Mouse (Mus musculus): ENCODE data around the gene Eif4g1. TPM values are rescaled to one million over a fixed set of nuclear protein-coding genes. Genes with fewer than 3 reads are reported as not detected.

The Eif4g1 gene
- polyA plus RNA-seq, 1 experiment from 2014 or later: 153 TPM

DNA sequence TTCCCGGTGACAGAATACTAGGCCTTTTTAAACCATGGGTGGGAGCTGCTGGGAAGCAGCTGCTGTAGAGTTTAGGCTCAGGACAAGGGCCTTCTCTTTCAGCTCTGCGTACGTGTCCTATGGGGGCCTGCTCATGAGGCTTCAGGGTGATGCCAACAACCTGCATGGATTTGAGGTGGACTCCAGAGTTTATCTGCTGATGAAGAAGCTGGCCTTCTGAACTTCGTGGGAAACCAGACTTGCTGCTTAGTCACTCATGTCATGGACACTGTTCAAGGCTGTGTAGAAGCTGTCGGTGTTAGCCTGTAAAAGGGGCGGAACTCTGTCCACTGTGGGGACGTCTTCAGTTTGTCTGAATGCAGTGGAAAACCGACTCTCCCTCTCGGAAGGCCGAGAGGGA is 53.7 kb downstream of the Eif4g1 start:
- H3K4me3 ChIP-seq (ENCODE audit: low read depth, low read length): no peak overlapping the region
- H3K27me3 ChIP-seq (replicated peaks; ENCODE audit: control insufficient read depth, insufficient read depth, low read length): no peaks in the 10 kb centered on the region
- no peak overlapping the region for H3K4me2 ChIP-seq (ENCODE audit: low read depth, low read length)
- H3K4me1 ChIP-seq (ENCODE audit: control insufficient read depth, insufficient read depth, low read length): peaks cover 3% of the 10 kb centered on the region; the same call in 1 of the 2 replicates
- 84% methylated on average over 10 of the region's 10 CpGs for WGBS
- no peak overlapping the region for H3K27ac ChIP-seq (replicated peaks; ENCODE audit: low read depth, low read length)
- H3K36me3 ChIP-seq (ENCODE audit: control insufficient read depth, insufficient read depth, low read length): peaks cover 23% of the 10 kb centered on the region
- no peak for ATAC-seq (ENCODE audit: low read depth)
- DNase-seq (ENCODE audit: low spot score): no peak
- H3K9me3 ChIP-seq (ENCODE audit: control insufficient read depth, low read length): no peaks in the 10 kb centered on the region
- no peak overlapping the region for H3K9ac ChIP-seq (ENCODE audit: low read depth, low read length)

DNA sequence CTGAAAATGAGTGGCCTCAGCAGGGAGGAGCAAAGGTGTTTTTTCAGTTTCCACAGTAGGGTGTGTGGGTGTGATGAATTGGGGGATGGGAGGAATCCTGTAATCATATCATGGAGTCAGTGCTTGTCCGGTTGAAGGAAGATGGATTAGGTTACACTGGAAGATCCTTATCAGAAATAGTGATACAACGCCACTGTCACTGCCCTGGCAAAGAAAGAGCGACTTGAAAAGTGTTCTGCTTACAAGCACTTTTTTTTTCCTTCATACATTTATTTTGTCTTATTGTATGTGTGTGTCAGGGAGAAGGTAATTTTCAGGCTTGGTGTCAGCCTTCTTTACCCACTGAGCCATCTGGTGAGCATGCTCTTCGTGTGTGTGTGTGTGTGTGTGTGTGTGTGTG is 54.6 kb downstream of the Eif4g1 start:
- WGBS: 61% methylated on average over 4 of the region's 4 CpGs
- Histone ChIP-seq H3K9me3 (ENCODE audit: control insufficient read depth, low read length) (no peaks in the 10 kb centered on the region), H3K4me2 (ENCODE audit: low read depth, low read length) (no peak overlapping the region), H3K27ac (replicated peaks; ENCODE audit: low read depth, low read length) (no peak overlapping the region), H3K4me3 (ENCODE audit: low read depth, low read length) (no peak overlapping the region), H3K36me3 (ENCODE audit: control insufficient read depth, insufficient read depth, low read length) (peaks cover 23% of the 10 kb centered on the region), H3K4me1 (ENCODE audit: control insufficient read depth, insufficient read depth, low read length) (0 out of 2 replicates have a peak, but pooled peaks cover 3% of the 10 kb centered on the region), H3K9ac (ENCODE audit: low read depth, low read length) (no peak overlapping the region), H3K27me3 (replicated peaks; ENCODE audit: control insufficient read depth, insufficient read depth, low read length) (no peaks in the 10 kb centered on the region)
- DNase-seq (ENCODE audit: low spot score) (no peak), ATAC-seq (ENCODE audit: low read depth) (no peak)

DNA sequence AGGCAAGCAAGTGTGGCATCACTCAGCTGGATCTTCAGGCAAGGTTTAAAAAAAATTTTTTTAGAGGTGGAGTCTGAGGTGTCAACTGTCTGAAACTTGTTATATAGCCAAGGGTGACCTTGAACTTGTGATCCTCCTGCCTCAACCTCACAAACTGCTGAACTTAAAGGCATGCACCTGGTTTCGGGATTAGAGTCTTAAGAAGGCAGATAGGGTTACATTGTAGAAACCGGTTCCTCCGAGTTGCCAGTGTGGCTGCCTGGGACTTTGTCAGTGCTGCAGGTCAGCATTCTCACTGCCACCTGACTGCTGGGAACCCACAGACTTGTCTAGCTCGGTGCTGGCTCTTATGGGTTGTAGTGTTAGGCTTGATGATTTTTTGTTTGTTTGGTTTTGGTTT is 55.1 kb downstream of the Eif4g1 start:
- 29% methylated on average over 4 of the region's 4 CpGs for WGBS
- no peak overlapping the region for H3K9ac ChIP-seq (ENCODE audit: low read depth, low read length)
- DNase-seq (ENCODE audit: low spot score) (peak; percentile 52), ATAC-seq (ENCODE audit: low read depth) (peak; percentile 44; the same call in 1 of the 2 replicates)
- H3K4me3 ChIP-seq (ENCODE audit: low read depth, low read length): no peak overlapping the region
- no peak overlapping the region for H3K4me2 ChIP-seq (ENCODE audit: low read depth, low read length)
- no peak overlapping the region for H3K27ac ChIP-seq (replicated peaks; ENCODE audit: low read depth, low read length)
- H3K9me3 ChIP-seq (ENCODE audit: control insufficient read depth, low read length): no peaks in the 10 kb centered on the region
- H3K27me3 ChIP-seq (replicated peaks; ENCODE audit: control insufficient read depth, insufficient read depth, low read length): no peaks in the 10 kb centered on the region
- H3K4me1 ChIP-seq (ENCODE audit: control insufficient read depth, insufficient read depth, low read length): 0 out of 2 replicates have a peak, but pooled peaks cover 3% of the 10 kb centered on the region
- peaks cover 23% of the 10 kb centered on the region for H3K36me3 ChIP-seq (ENCODE audit: control insufficient read depth, insufficient read depth, low read length)

DNA sequence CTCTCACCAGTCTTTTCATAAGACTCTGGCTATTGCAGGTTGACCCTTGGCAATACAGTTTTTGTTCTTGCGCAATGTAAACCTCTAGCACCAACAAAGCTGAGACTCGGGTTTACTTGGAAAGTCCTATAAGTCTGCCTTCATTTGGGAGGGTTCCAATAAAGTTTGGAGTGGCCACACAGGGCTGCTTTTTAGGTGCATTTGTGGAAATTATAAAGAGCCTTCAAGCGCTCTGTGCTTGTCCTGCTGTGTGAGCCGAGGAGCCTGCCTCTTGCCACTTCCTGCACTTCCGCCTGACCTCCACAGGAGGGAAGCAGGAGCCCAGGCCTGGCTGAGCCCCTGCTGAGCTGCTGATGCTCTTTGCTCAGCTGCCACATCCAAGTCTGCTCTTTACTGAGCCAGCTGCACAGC is 56.2 kb downstream of the Eif4g1 start:
- Histone ChIP-seq H3K4me1 (ENCODE audit: control insufficient read depth, insufficient read depth, low read length) (no peaks in the 10 kb centered on the region), H3K4me3 (ENCODE audit: low read depth, low read length) (no peak overlapping the region), H3K9me3 (ENCODE audit: control insufficient read depth, low read length) (no peaks in the 10 kb centered on the region), H3K4me2 (ENCODE audit: low read depth, low read length) (no peak overlapping the region), H3K27me3 (replicated peaks; ENCODE audit: control insufficient read depth, insufficient read depth, low read length) (no peaks in the 10 kb centered on the region), H3K36me3 (ENCODE audit: control insufficient read depth, insufficient read depth, low read length) (peaks cover 23% of the 10 kb centered on the region), H3K27ac (replicated peaks; ENCODE audit: low read depth, low read length) (no peak overlapping the region), H3K9ac (ENCODE audit: low read depth, low read length) (no peak overlapping the region)
- peak; percentile 78 for DNase-seq (ENCODE audit: low spot score)
- ATAC-seq (ENCODE audit: low read depth): peak; percentile 86
- 28% methylated on average over 5 of the region's 5 CpGs for WGBS

DNA sequence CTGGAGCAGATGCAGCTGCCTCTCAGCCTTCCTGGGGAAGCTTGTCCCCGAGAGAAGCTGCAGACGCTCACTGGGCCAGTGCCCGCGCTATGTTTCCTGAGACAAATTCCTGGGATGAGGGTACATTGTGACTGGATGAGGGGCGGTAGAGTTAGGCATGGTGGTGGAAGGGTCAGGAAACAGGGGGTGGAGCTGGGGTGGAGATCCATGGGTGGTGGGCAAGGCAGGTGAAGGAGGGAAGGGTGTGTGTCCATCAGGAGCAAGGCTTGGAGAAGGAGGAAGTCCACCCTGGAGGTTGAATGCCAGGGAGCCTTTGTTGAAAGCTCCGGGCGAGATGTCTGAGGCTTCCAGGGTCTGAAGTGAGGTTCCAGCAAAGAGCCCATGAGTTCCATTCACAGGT is 57.2 kb downstream of the Eif4g1 start:
- Histone ChIP-seq H3K9ac (ENCODE audit: low read depth, low read length) (no peak overlapping the region), H3K36me3 (ENCODE audit: control insufficient read depth, insufficient read depth, low read length) (peaks cover 15% of the 10 kb centered on the region), H3K4me2 (ENCODE audit: low read depth, low read length) (no peak overlapping the region), H3K27ac (replicated peaks; ENCODE audit: low read depth, low read length) (no peak overlapping the region), H3K4me3 (ENCODE audit: low read depth, low read length) (no peak overlapping the region), H3K27me3 (replicated peaks; ENCODE audit: control insufficient read depth, insufficient read depth, low read length) (no peaks in the 10 kb centered on the region), H3K4me1 (ENCODE audit: control insufficient read depth, insufficient read depth, low read length) (no peaks in the 10 kb centered on the region), H3K9me3 (ENCODE audit: control insufficient read depth, low read length) (no peaks in the 10 kb centered on the region)
- no peak for DNase-seq (ENCODE audit: low spot score)
- no peak for ATAC-seq (ENCODE audit: low read depth)
- WGBS: 66% methylated on average over 5 of the region's 7 CpGs

DNA sequence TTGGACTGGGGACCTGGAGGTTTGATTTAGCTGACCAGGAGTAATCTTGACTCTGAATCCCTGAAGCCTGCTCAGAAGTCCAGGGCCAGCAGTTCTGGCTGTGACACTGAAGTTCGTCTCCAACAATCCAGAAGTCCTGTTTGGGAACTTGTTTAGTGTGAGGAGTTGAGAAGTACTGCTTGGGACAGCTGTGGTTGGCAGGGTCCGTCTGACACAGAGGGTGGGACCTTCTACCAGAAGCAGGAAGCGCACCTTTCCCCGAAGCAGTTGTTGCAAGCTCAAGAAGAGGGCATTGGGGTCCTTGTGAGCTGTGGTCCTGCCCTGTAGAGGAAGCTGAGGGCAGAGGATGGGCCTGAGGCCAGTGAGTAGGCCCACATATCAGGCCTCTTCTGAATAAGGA is 57.6 kb downstream of the Eif4g1 start:
- H3K9ac ChIP-seq (ENCODE audit: low read depth, low read length): no peak overlapping the region
- H3K9me3 ChIP-seq (ENCODE audit: control insufficient read depth, low read length): no peaks in the 10 kb centered on the region
- H3K4me3 ChIP-seq (ENCODE audit: low read depth, low read length): no peak overlapping the region
- 90% methylated on average over 4 of the region's 4 CpGs for WGBS
- peaks cover 11% of the 10 kb centered on the region; the same call in 1 of the 2 replicates for H3K36me3 ChIP-seq (ENCODE audit: control insufficient read depth, insufficient read depth, low read length)
- no peak overlapping the region for H3K4me2 ChIP-seq (ENCODE audit: low read depth, low read length)
- DNase-seq (ENCODE audit: low spot score) (no peak), ATAC-seq (ENCODE audit: low read depth) (no peak)
- H3K27ac ChIP-seq (replicated peaks; ENCODE audit: low read depth, low read length): no peak overlapping the region
- H3K27me3 ChIP-seq (replicated peaks; ENCODE audit: control insufficient read depth, insufficient read depth, low read length): no peaks in the 10 kb centered on the region
- H3K4me1 ChIP-seq (ENCODE audit: control insufficient read depth, insufficient read depth, low read length): no peaks in the 10 kb centered on the region

DNA sequence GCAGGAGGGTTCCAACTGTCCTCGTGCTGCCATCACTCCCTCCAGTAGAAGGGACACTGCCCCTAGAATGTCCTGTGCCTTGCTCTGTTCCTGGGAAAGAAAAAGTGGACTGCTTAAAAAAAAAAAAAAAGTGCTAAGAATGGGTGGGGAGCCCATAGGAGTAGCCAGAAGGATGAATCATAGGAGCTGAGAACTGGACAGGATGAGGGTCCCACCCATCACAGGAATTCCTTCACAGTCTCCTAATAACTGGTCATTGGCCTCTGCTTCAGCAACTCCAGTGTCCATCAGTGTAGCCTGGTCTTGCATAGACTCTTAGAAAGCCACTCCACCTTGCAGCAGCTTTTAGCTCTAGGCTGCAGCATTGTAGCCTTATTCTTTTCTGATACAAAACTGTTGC is 58.3 kb downstream of the Eif4g1 start:
- Histone ChIP-seq H3K9ac (ENCODE audit: low read depth, low read length) (no peak overlapping the region), H3K36me3 (ENCODE audit: control insufficient read depth, insufficient read depth, low read length) (peaks cover 9% of the 10 kb centered on the region; the same call in 1 of the 2 replicates), H3K9me3 (ENCODE audit: control insufficient read depth, low read length) (no peaks in the 10 kb centered on the region), H3K4me2 (ENCODE audit: low read depth, low read length) (no peak overlapping the region), H3K27me3 (replicated peaks; ENCODE audit: control insufficient read depth, insufficient read depth, low read length) (no peaks in the 10 kb centered on the region), H3K27ac (replicated peaks; ENCODE audit: low read depth, low read length) (no peak overlapping the region), H3K4me1 (ENCODE audit: control insufficient read depth, insufficient read depth, low read length) (no peaks in the 10 kb centered on the region), H3K4me3 (ENCODE audit: low read depth, low read length) (no peak overlapping the region)
- 76% methylated on average over 1 of the region's 1 CpGs for WGBS
- no peak for ATAC-seq (ENCODE audit: low read depth)
- no peak for DNase-seq (ENCODE audit: low spot score)

DNA sequence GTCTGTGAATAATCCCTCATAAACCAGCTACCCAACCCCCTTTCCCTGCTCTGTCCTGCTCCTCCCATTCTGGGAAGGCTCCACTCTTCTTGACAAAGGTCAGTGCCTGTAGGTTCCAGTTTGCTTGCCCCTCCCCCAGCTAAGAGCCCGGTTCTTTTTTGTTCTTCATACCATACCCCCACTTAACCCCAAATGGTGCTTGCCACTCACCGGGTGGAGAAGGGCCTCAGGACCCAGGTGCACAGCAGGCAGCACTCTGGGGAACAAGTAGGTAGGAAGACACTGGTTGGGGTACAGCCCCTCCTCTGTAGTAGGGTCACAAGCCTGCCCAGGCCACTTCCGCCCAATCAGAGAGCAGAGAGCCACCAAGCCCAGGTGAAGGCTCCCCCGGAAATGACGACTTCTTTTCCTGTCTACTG is 62.2 kb downstream of the Eif4g1 start:
- H3K4me2 ChIP-seq (ENCODE audit: low read depth, low read length): no peak overlapping the region
- H3K4me1 ChIP-seq (ENCODE audit: control insufficient read depth, insufficient read depth, low read length): peaks cover 7% of the 10 kb centered on the region; the same call in 1 of the 2 replicates
- no peak for DNase-seq (ENCODE audit: low spot score)
- no peaks in the 10 kb centered on the region for H3K36me3 ChIP-seq (ENCODE audit: control insufficient read depth, insufficient read depth, low read length)
- H3K27ac ChIP-seq (replicated peaks; ENCODE audit: low read depth, low read length): no peak overlapping the region
- H3K9ac ChIP-seq (ENCODE audit: low read depth, low read length): no peak overlapping the region
- no peaks in the 10 kb centered on the region for H3K9me3 ChIP-seq (ENCODE audit: control insufficient read depth, low read length)
- H3K27me3 ChIP-seq (replicated peaks; ENCODE audit: control insufficient read depth, insufficient read depth, low read length): peaks cover 21% of the 10 kb centered on the region
- WGBS: 30% methylated on average over 5 of the region's 5 CpGs
- no peak overlapping the region for H3K4me3 ChIP-seq (ENCODE audit: low read depth, low read length)
- ATAC-seq (ENCODE audit: low read depth): no peak

DNA sequence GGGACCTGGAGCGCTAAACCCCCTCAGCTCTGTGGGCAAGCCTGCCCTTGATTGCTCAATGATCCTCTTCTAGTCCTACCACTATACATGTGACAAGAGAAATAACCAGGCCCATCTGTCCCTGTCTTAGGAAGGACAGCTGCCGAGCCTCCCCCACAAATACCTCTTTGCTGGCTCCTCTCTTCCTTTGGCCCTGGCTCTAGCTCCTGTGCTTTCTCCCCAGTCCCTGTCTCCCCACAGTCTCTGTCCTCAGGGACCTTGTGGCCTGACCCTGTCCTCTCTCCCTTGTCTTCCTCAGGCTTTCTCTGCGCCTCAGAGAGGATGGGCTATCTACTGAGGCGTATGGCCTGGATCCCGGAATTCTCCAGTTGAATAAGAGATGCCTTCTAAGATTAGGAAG is 63.6 kb downstream of the Eif4g1 start:
- Histone ChIP-seq H3K27ac (replicated peaks; ENCODE audit: low read depth, low read length) (peak overlapping the region; percentile 83; the same call in 1 of the 2 replicates), H3K4me1 (ENCODE audit: control insufficient read depth, insufficient read depth, low read length) (peaks cover 7% of the 10 kb centered on the region; the same call in 1 of the 2 replicates), H3K4me3 (ENCODE audit: low read depth, low read length) (no peak overlapping the region), H3K9ac (ENCODE audit: low read depth, low read length) (no peak overlapping the region), H3K9me3 (ENCODE audit: control insufficient read depth, low read length) (no peaks in the 10 kb centered on the region), H3K27me3 (replicated peaks; ENCODE audit: control insufficient read depth, insufficient read depth, low read length) (peaks cover 26% of the 10 kb centered on the region), H3K36me3 (ENCODE audit: control insufficient read depth, insufficient read depth, low read length) (no peaks in the 10 kb centered on the region), H3K4me2 (ENCODE audit: low read depth, low read length) (peak overlapping the region; percentile 98; the same call in 1 of the 2 replicates)
- no peak for ATAC-seq (ENCODE audit: low read depth)
- DNase-seq (ENCODE audit: low spot score): no peak
- WGBS: 67% methylated on average over 5 of the region's 5 CpGs

All from embryonic facial prominence, embryonic 14.5 days (tissue).